Mouse (Mus musculus) MEL (cell line): ENCODE measurements around the gene Map3k10. TPM values are rescaled to one million over a fixed set of nuclear protein-coding genes. Genes with fewer than 3 reads are reported as not detected.

Source experiments
- DNase-seq: peaks from one replicate; pipeline ENCODE4 v3.0.0; 2011; ENCODE audit warnings: low read depth, low spot score
- H3K27ac ChIP-seq: 2 replicates; pipeline ENCODE4 v1.5.1; 2012; ENCODE audit warnings: low read depth, mild to moderate bottlenecking, control low read depth, low read length, moderate library complexity; ENCODE audit not compliant: control insufficient read depth
- H3K27me3 ChIP-seq, 2 experiments: fragments of 150-350 bp in 1 of 2; sonication (generic) in 1 of 2; 2 replicates each; pipeline ENCODE4 v1.6.1; 2012; ENCODE audit warnings: low read length in 2 of 2, mild to moderate bottlenecking in 2 of 2, improper control_type of control experiment in 1 of 2, moderate library complexity in 1 of 2; ENCODE audit not compliant: insufficient read depth in 2 of 2, control insufficient read depth in 1 of 2
- H3K36me3 ChIP-seq, 2 experiments: 2 replicates each; pipeline ENCODE4 v1.6.1; 2012 to 2014; ENCODE audit warnings: low read length in 2 of 2, improper control_type of control experiment in 1 of 2, inconsistent platforms in 1 of 2, mild to moderate bottlenecking in 1 of 2; ENCODE audit not compliant: insufficient read depth in 2 of 2, control insufficient read depth in 1 of 2
- H3K4me1 ChIP-seq, 2 experiments: fragments of 150-350 bp in 1 of 2; sonication (generic) in 1 of 2; 2 replicates each; pipeline ENCODE4 v1.6.1; 2012; ENCODE audit warnings: low read length in 2 of 2, improper control_type of control experiment in 1 of 2, mild to moderate bottlenecking in 1 of 2; ENCODE audit not compliant: insufficient read depth in 2 of 2, control insufficient read depth in 1 of 2
- H3K4me3 ChIP-seq, 2 experiments: fragments of 150-350 bp in 1 of 2; sonication (generic) in 1 of 2; 2 replicates each; pipeline ENCODE4 v1.5.1; 2012; ENCODE audit warnings: low read depth in 2 of 2, low read length in 2 of 2, mild to moderate bottlenecking in 2 of 2, moderate library complexity in 2 of 2, control low read depth in 1 of 2, improper control_type of control experiment in 1 of 2; ENCODE audit not compliant: control insufficient read depth in 1 of 2, insufficient read depth in 1 of 2
- H3K79me2 ChIP-seq: 2 replicates; pipeline ENCODE4 v1.6.1; 2012; ENCODE audit warnings: mild to moderate bottlenecking, low read length, moderate library complexity; ENCODE audit not compliant: control insufficient read depth, poor library complexity, insufficient read depth
- H3K9ac ChIP-seq: 2 replicates; pipeline ENCODE4 v1.6.1; 2012; ENCODE audit warnings: low read depth, mild to moderate bottlenecking, control low read depth, low read length, moderate library complexity; ENCODE audit not compliant: control insufficient read depth, poor library complexity, severe bottlenecking
- H3K9me3 ChIP-seq: fragments of 150-350 bp; sonication (generic); replicated peaks from 2 replicates; pipeline ENCODE4 v1.6.1; 2012; ENCODE audit warnings: mild to moderate bottlenecking, low read length, improper control_type of control experiment, moderate library complexity; ENCODE audit not compliant: insufficient read depth
- BHLHE40 ChIP-seq: IDR thresholded peaks from 2 replicates; pipeline ENCODE4 v1.6.1; 2012; ENCODE audit warnings: low read depth, mild to moderate bottlenecking, inconsistent platforms, low read length, improper control_type of control experiment, borderline replicate concordance
- CHD1 ChIP-seq: IDR thresholded peaks from 2 replicates; pipeline ENCODE4 v1.6.1; 2012; ENCODE audit warnings: low read depth, mild to moderate bottlenecking, inconsistent platforms, low read length, improper control_type of control experiment
- CTCF ChIP-seq, 3 experiments: IDR thresholded peaks in 2 of 3; conservative IDR thresholded peaks in 1 of 3; 2 replicates each; pipeline ENCODE4 v1.5.1; 2011 to 2012; ENCODE audit warnings: low read length in 3 of 3, low read depth in 2 of 3, mild to moderate bottlenecking in 2 of 3, improper control_type of control experiment in 1 of 3, inconsistent platforms in 1 of 3, mixed read lengths in 1 of 3, moderate library complexity in 1 of 3; ENCODE audit not compliant: control insufficient read depth in 1 of 3, insufficient read depth in 1 of 3, poor library complexity in 1 of 3, severe bottlenecking in 1 of 3
- E2F4 ChIP-seq: IDR thresholded peaks from 2 replicates; pipeline ENCODE4 v1.6.1; 2011; ENCODE audit warnings: low read depth, low read length, improper control_type of control experiment, borderline replicate concordance
- ELF1 ChIP-seq: IDR thresholded peaks from 2 replicates; pipeline ENCODE4 v1.6.1; 2014; ENCODE audit warnings: low read depth, mild to moderate bottlenecking, inconsistent platforms, low read length, improper control_type of control experiment, moderate library complexity
- EP300 ChIP-seq, 2 experiments: IDR thresholded peaks; 2 replicates each; pipeline ENCODE4 v1.6.1; 2011; ENCODE audit warnings: improper control_type of control experiment in 2 of 2, low read length in 2 of 2, low read depth in 1 of 2, mild to moderate bottlenecking in 1 of 2
- ETS1 ChIP-seq: IDR thresholded peaks from 2 replicates; pipeline ENCODE4 v1.6.1; 2012; ENCODE audit warnings: low read depth, mild to moderate bottlenecking, inconsistent platforms, low read length, improper control_type of control experiment, moderate library complexity
- HCFC1 ChIP-seq: IDR thresholded peaks from 2 replicates; pipeline ENCODE4 v1.6.1; 2012; ENCODE audit warnings: low read depth, mild to moderate bottlenecking, inconsistent platforms, low read length, improper control_type of control experiment, moderate library complexity
- JUND ChIP-seq: IDR thresholded peaks from 2 replicates; pipeline ENCODE4 v1.6.1; 2011; ENCODE audit warnings: low read depth, mild to moderate bottlenecking, improper control_type of control experiment, low read length
- KAT2A ChIP-seq: conservative IDR thresholded peaks from 2 replicates; pipeline ENCODE4 v1.6.1; 2012; ENCODE audit warnings: low read depth, low read length, improper control_type of control experiment, inconsistent platforms
- MAX ChIP-seq: IDR thresholded peaks from 2 replicates; pipeline ENCODE4 v1.6.1; 2011; ENCODE audit warnings: low read length, improper control_type of control experiment
- MAZ ChIP-seq: IDR thresholded peaks from 2 replicates; pipeline ENCODE4 v1.6.1; 2012; ENCODE audit warnings: low read depth, mild to moderate bottlenecking, inconsistent platforms, low read length, improper control_type of control experiment
- MEF2A ChIP-seq: IDR thresholded peaks from 2 replicates; pipeline ENCODE4 v1.6.1; 2014; ENCODE audit warnings: low read depth, mild to moderate bottlenecking, inconsistent platforms, low read length, improper control_type of control experiment; ENCODE audit not compliant: poor library complexity, insufficient replicate concordance, severe bottlenecking; ENCODE audit errors: extremely low read depth
- MXI1 ChIP-seq: IDR thresholded peaks from 2 replicates; pipeline ENCODE4 v1.6.1; 2011; ENCODE audit warnings: mild to moderate bottlenecking, low read depth, low read length, improper control_type of control experiment
- MYB ChIP-seq: IDR thresholded peaks from 2 replicates; pipeline ENCODE4 v1.6.1; 2011; ENCODE audit warnings: mild to moderate bottlenecking, low read depth, low read length, improper control_type of control experiment
- MYC ChIP-seq: IDR thresholded peaks from 2 replicates; pipeline ENCODE4 v1.6.1; 2011; ENCODE audit warnings: low read depth, mild to moderate bottlenecking, low read length, improper control_type of control experiment, moderate library complexity
- NRF1 ChIP-seq: IDR thresholded peaks from 2 replicates; pipeline ENCODE4 v1.6.1; 2014; ENCODE audit warnings: low read depth, mild to moderate bottlenecking, inconsistent platforms, low read length, improper control_type of control experiment, moderate library complexity; ENCODE audit not compliant: poor library complexity, insufficient read depth, severe bottlenecking
- POLR2A ChIP-seq, 2 experiments: IDR thresholded peaks; 2 replicates each; pipeline ENCODE4 v1.6.1; 2011 to 2012; ENCODE audit warnings: low read length in 2 of 2, mild to moderate bottlenecking in 2 of 2, control low read depth in 1 of 2, improper control_type of control experiment in 1 of 2, low read depth in 1 of 2, moderate library complexity in 1 of 2; ENCODE audit not compliant: control insufficient read depth in 1 of 2, insufficient read depth in 1 of 2, poor library complexity in 1 of 2
- POLR2AphosphoS5 ChIP-seq: IDR thresholded peaks from 2 replicates; pipeline ENCODE4 v1.6.1; 2012; ENCODE audit warnings: low read depth, borderline replicate concordance, mild to moderate bottlenecking, inconsistent platforms, low read length, moderate library complexity, mixed read lengths
- RAD21 ChIP-seq: IDR thresholded peaks from 2 replicates; pipeline ENCODE4 v1.6.1; 2011; ENCODE audit warnings: mild to moderate bottlenecking, low read depth, low read length, improper control_type of control experiment
- SIN3A ChIP-seq: IDR thresholded peaks from 2 replicates; pipeline ENCODE4 v1.6.1; 2012; ENCODE audit warnings: low read length, improper control_type of control experiment, inconsistent platforms
- SMC3 ChIP-seq: IDR thresholded peaks from 2 replicates; pipeline ENCODE4 v1.6.1; 2011; ENCODE audit warnings: low read depth, low read length, improper control_type of control experiment
- TAL1 ChIP-seq: IDR thresholded peaks from 2 replicates; pipeline ENCODE4 v1.6.1; 2012; ENCODE audit warnings: mild to moderate bottlenecking, inconsistent platforms, low read length, moderate library complexity, mixed read lengths
- TBP ChIP-seq: IDR thresholded peaks from 2 replicates; pipeline ENCODE4 v1.8.0; 2011; ENCODE audit warnings: low read depth, low read length, improper control_type of control experiment
- TCF12 ChIP-seq: IDR thresholded peaks from 2 replicates; pipeline ENCODE4 v1.6.1; 2014; ENCODE audit warnings: low read depth, mild to moderate bottlenecking, inconsistent platforms, low read length, improper control_type of control experiment, moderate library complexity
- UBTF ChIP-seq: IDR thresholded peaks from 2 replicates; pipeline ENCODE4 v1.6.1; 2012; ENCODE audit warnings: low read depth, mild to moderate bottlenecking, inconsistent platforms, low read length, improper control_type of control experiment, moderate library complexity, borderline replicate concordance; ENCODE audit not compliant: insufficient read depth
- USF1 ChIP-seq: IDR thresholded peaks from 2 replicates; pipeline ENCODE4 v1.6.1; 2014; ENCODE audit warnings: low read depth, mild to moderate bottlenecking, inconsistent platforms, low read length, improper control_type of control experiment, moderate library complexity
- ZC3H11A ChIP-seq: IDR thresholded peaks from 2 replicates; pipeline ENCODE4 v1.6.1; 2012; ENCODE audit warnings: low read depth, mild to moderate bottlenecking, inconsistent platforms, low read length, improper control_type of control experiment
- ZKSCAN1 ChIP-seq: IDR thresholded peaks from 2 replicates; pipeline ENCODE4 v1.6.1; 2012; ENCODE audit warnings: low read depth, mild to moderate bottlenecking, inconsistent platforms, low read length, improper control_type of control experiment, moderate library complexity
- ZNF384 ChIP-seq: IDR thresholded peaks from 2 replicates; pipeline ENCODE4 v1.6.1; 2012; ENCODE audit warnings: low read depth, mild to moderate bottlenecking, inconsistent platforms, low read length, improper control_type of control experiment
- polyA plus RNA-seq, 2 experiments: library from polyadenylated mRNA; stranded (reverse) in 1 of 2; unstranded in 1 of 2; fragments of >175 nt in 1 of 2; fragments of >200 nt in 1 of 2; gene quantifications; 2 replicates each; pipeline versions ENCODE4 v1.2.1 to v1.2.4; 2012; ENCODE audit warnings: low replicate concordance in 2 of 2, low read depth in 1 of 2; ENCODE audit not compliant: insufficient read length in 2 of 2, insufficient read depth in 1 of 2, missing spikeins in 1 of 2
- total RNA-seq: library from RNA; depleted of rRNA; stranded (reverse); fragments of 300-350 nt; gene quantifications from 2 replicates; pipeline ENCODE4 v1.2.3, GENCODE M21; 2012

The Map3k10 gene
- total and polyA plus RNA-seq, 3 experiments: 22.0 to 33.3 TPM; not detected in 1

DNA sequence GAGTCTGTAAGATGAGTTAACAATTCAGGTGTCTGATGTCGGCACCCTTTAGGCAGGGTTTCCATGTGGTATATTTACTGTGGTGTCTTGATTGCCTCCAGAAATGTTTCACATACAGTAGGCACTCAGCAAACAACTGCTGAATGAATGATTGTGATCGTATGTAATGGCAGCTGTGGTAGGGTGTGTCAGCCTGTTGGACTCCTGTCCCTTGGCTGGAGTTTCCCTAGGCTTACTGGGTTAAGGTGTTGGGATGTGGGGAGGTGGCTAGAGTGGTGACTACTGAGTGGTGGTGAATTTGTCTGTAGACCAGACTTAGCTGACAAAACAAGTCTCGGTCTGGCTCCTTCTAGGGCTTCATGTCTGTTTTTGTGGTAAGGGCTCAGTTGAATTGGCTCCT, 64.0 kb downstream of the Map3k10 start:
- no peak for TF ChIP-seq CTCF (IDR thresholded peaks at IDR 0.05 in 2 of 3, conservative IDR thresholded peaks at IDR 0.05 in 1 of 3; ENCODE audit: control insufficient read depth in 1 of 3, insufficient read depth in 1 of 3, low read depth in 2 of 3, low read length in 3 of 3, poor library complexity in 1 of 3, severe bottlenecking in 1 of 3)
- no peak for TF ChIP-seq POLR2A (IDR thresholded peaks at IDR 0.05; ENCODE audit: control insufficient read depth in 1 of 2, insufficient read depth in 1 of 2, low read depth in 1 of 2, low read length in 2 of 2, poor library complexity in 1 of 2)
- TF ChIP-seq UBTF: no peak
- no peak for TF ChIP-seq BHLHE40
- no peak for TF ChIP-seq TCF12
- no peak for TF ChIP-seq USF1
- TF ChIP-seq SIN3A: no peak
- TF ChIP-seq KAT2A: no peak
- no peak for TF ChIP-seq MAX
- no peak for TF ChIP-seq MEF2A
- TF ChIP-seq RAD21: no peak
- no peak for TF ChIP-seq CHD1
- no peak for TF ChIP-seq ETS1
- no peak for TF ChIP-seq MYB
- TF ChIP-seq ZKSCAN1: no peak
- no peak for TF ChIP-seq MXI1
- no peak for TF ChIP-seq ZNF384
- no peak for TF ChIP-seq ELF1
- no peak overlapping the region for H3K27ac ChIP-seq
- H3K27me3 ChIP-seq: no peaks in the 10 kb centered on the region
- no peaks in the 10 kb centered on the region; the same call in 1 of the 2 replicates for H3K79me2 ChIP-seq
- H3K9ac ChIP-seq: no peak overlapping the region
- peaks cover 0 to 9% of the 10 kb centered on the region in 2 experiments; a peak in 1 of 4 replicates for H3K36me3 ChIP-seq
- H3K4me3 ChIP-seq: no peak overlapping the region
- no peaks in the 10 kb centered on the region for H3K4me1 ChIP-seq
- no peaks in the 10 kb centered on the region for H3K9me3 ChIP-seq
- DNase-seq: no peak

DNA sequence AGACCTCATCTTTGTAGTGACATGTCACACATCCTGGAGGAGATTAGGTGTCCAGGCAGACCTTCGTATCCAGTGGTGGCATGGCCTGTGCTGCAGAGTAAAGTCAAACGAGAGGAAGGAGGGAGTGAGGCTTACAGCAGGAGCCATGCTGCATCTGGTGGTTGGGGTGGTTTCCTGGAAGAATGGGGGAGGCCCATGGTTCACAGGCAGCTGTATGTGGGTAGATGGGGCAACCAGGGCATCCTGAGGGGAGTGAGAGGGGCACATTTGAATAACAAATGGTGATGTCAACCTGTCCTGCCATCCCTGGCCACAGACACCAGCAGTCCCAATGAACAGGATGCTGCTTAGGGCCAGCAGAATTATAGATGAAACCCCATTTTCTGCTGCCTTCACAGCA, 64.7 kb downstream of the Map3k10 start:
- DNase-seq: no peak
- H3K27ac ChIP-seq: no peak overlapping the region
- H3K79me2 ChIP-seq: peaks cover under 1% of the 10 kb centered on the region

More for the DNA sequence above, 64.7 kb downstream of the Map3k10 start:
- Histone ChIP-seq H3K4me1 (no peaks in the 10 kb centered on the region), H3K27me3 (no peaks in the 10 kb centered on the region), H3K9me3 (no peaks in the 10 kb centered on the region), H3K36me3 (peaks cover 0 to 9% of the 10 kb centered on the region in 2 experiments; a peak in 1 of 4 replicates), H3K9ac (no peak overlapping the region), H3K4me3 (no peak overlapping the region)
- TF ChIP-seq MYB (no peak), KAT2A (no peak), EP300 (IDR thresholded peaks at IDR 0.05; ENCODE audit: low read depth in 1 of 2, low read length in 2 of 2) (no peak), TBP (no peak), MYC (no peak), E2F4 (no peak), ELF1 (no peak), JUND (no peak), HCFC1 (no peak), NRF1 (no peak), TAL1 (no peak), ZC3H11A (no peak), ETS1 (no peak), SIN3A (no peak), TCF12 (no peak), CHD1 (no peak), USF1 (no peak), MAZ (no peak), POLR2AphosphoS5 (no peak), SMC3 (no peak)
